Mouse (Mus musculus) E14TG2a.4 (cell line): ENCODE measurements at regions not wholly inside any gene's neighbourhood (a gene's known extent, or its start where the extent isn't known, plus 50 kb on each side); places are given as distances from the start of the nearest gene placed in this dataset.

Experiments
- CTCF ChIP-seq: conservative IDR thresholded peaks from 2 replicates; pipeline ENCODE4 v1.5.1; 2014; ENCODE audit warnings: low read length
- NANOG ChIP-seq: IDR thresholded peaks from 2 replicates; pipeline ENCODE4 v1.6.1; 2014; ENCODE audit warnings: borderline replicate concordance, low read length, mixed read lengths
- POU5F1 ChIP-seq: IDR thresholded peaks from 2 replicates; pipeline ENCODE4 v1.6.1; 2014; ENCODE audit warnings: low read length, borderline replicate concordance

GRCm38 (mm10) chr3:115779144-115779890, 64.4 kb upstream of the S1pr1 start:
- TF ChIP-seq NANOG (no peak), CTCF (no peak), POU5F1 (no peak)
